ENCODE assay signal across 8 mouse cellular contexts in the genomic region with DNA sequence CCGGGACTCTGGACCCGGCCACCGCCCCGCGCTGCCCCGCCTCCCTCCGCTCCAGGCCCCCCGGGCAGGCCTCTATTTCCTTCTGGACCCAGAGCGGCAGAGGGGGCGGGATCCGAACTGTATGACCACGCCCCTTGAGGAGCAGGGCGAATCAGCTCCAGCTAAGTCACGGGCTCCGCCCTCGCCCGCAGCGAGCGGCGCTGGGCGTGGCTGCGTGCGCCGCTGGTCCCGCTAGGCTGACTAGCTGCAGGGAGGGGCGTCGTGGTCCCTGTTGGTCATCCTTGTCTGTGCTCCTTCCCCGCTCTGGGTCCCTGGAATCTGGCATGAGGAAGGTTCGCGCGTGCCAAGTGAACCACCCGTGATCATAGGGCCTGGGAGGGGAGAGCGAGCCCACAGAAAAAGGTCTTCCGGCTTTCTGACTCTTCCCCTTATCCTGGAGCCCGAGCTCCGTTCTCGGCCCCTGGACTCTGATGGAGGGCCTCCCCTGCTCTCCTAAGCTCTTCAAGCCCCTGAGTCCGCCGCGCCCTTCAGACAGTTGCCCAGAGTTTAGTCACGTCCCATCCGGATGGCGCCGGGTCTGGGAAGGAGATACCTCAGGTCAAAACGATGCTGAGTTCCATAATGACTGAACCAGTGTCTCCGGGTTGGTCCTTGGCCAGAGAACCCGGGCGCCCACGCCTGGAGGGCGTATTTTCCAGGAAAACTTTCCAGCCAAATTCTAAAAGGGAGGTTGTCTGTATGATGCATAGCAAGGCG. TPM values are rescaled to one million over a fixed set of nuclear protein-coding genes. Genes with fewer than 3 reads are reported as not detected.
DNase-seq lines count a peak whose midpoint lies in the region; ATAC-seq and TF ChIP-seq lines count a peak whose summit lies in the region.

A gene (minus strand): TSS at position 144 of the 756 bp plus-strand sequence.

- no peak for TF ChIP-seq EP300 in liver, postnatal 0 days (IDR thresholded peaks at IDR 0.05; ENCODE audit: low read depth)

- peak within 1 kb of the TSS; percentile 86 for H3K4me2 ChIP-seq in forebrain, embryonic 13.5 days
- peak within 1 kb of the TSS; percentile 66 for H3K4me2 ChIP-seq in liver, postnatal 0 days (ENCODE audit: low read depth, low read length)
- peak within 1 kb of the TSS; percentile 94 for H3K4me2 ChIP-seq in neural tube, embryonic 14.5 days (ENCODE audit: low read depth, low read length)

- H3K9ac ChIP-seq in forebrain, embryonic 13.5 days = peak within 1 kb of the TSS; percentile 90
- peak within 1 kb of the TSS; percentile 55 for H3K9ac ChIP-seq in liver, postnatal 0 days (replicated peaks)
- H3K9ac ChIP-seq in neural tube, embryonic 14.5 days (replicated peaks; ENCODE audit: low read depth, low read length) = peak within 1 kb of the TSS; percentile 66

- H3K36me3 ChIP-seq in E14TG2a.4 (ENCODE audit: insufficient read depth, low read length) = no peaks in the 10 kb centered on the region
- H3K36me3 ChIP-seq in forebrain, embryonic 13.5 days (ENCODE audit: poor library complexity, severe bottlenecking) = no peaks in the 10 kb centered on the region
- no peaks in the 10 kb centered on the region for H3K36me3 ChIP-seq in liver, postnatal 0 days (replicated peaks; ENCODE audit: insufficient read depth, low read length)
- H3K36me3 ChIP-seq in neural tube, embryonic 14.5 days (ENCODE audit: control insufficient read depth, insufficient read depth, low read length) = no peaks in the 10 kb centered on the region

- peak within 1 kb of the TSS; percentile 65 for H3K27ac ChIP-seq in forebrain, embryonic 13.5 days
- peak within 1 kb of the TSS; percentile 19 for H3K27ac ChIP-seq in liver, postnatal 0 days (ENCODE audit: low read depth)
- H3K27ac ChIP-seq in neural tube, embryonic 14.5 days (ENCODE audit: low read depth, low read length) = peak within 1 kb of the TSS; percentile 68

- H3K9me3 ChIP-seq in E14TG2a.4 (ENCODE audit: low read length) = no peaks in the 10 kb centered on the region
- H3K9me3 ChIP-seq in forebrain, embryonic 13.5 days (replicated peaks) = no peaks in the 10 kb centered on the region
- no peaks in the 10 kb centered on the region for H3K9me3 ChIP-seq in liver, postnatal 0 days (ENCODE audit: low read length)
- H3K9me3 ChIP-seq in neural tube, embryonic 14.5 days (ENCODE audit: control insufficient read depth, low read length) = no peaks in the 10 kb centered on the region

- DNase-seq in c-Kit-positive CD71-positive TER-119-positive erythroid progenitor cells, embryonic 14.5 days (ENCODE audit: low spot score) = peak; percentile 95
- DNase-seq in heart, postnatal 10 days = peak; percentile 97 to 99
- DNase-seq in large intestine, adult 2 months (ENCODE audit: low read depth, low spot score) = no peak
- DNase-seq in liver, postnatal 0 days = peak; percentile 97
- DNase-seq in testis, postnatal 10 days (ENCODE audit: low spot score) = peak; percentile 98

- WGBS in forebrain, embryonic 13.5 days = under 1% methylated on average over 47 of the region's 51 CpGs
- WGBS in large intestine, adult 2 months = under 1% methylated on average over 51 of the region's 51 CpGs
- 1% methylated on average over 48 of the region's 51 CpGs for WGBS in liver, postnatal 0 days (ENCODE audit: insufficient replicate concordance)
- under 1% methylated on average over 48 of the region's 51 CpGs for WGBS in neural tube, embryonic 14.5 days

- TF ChIP-seq CTCF in E14TG2a.4 (conservative IDR thresholded peaks at IDR 0.05; ENCODE audit: low read length) = no peak
- TF ChIP-seq CTCF in liver, postnatal 0 days (IDR thresholded peaks at IDR 0.05; ENCODE audit: low read depth) = no peak

- peak within 1 kb of the TSS; percentile 90 for H3K4me3 ChIP-seq in E14TG2a.4 (replicated peaks; ENCODE audit: low read length)
- H3K4me3 ChIP-seq in forebrain, embryonic 13.5 days = peak within 1 kb of the TSS; percentile 83
- peak within 1 kb of the TSS; percentile 89 for H3K4me3 ChIP-seq in liver, postnatal 0 days (ENCODE audit: low read depth, low read length)
- H3K4me3 ChIP-seq in neural tube, embryonic 14.5 days (ENCODE audit: low read depth, low read length) = peak within 1 kb of the TSS; percentile 86

- H3K4me1 ChIP-seq in E14TG2a.4 (replicated peaks; ENCODE audit: low read depth, low read length) = peaks cover 24% of the 10 kb centered on the region
- peaks cover 12% of the 10 kb centered on the region for H3K4me1 ChIP-seq in forebrain, embryonic 13.5 days
- peaks cover 5% of the 10 kb centered on the region for H3K4me1 ChIP-seq in liver, postnatal 0 days (ENCODE audit: insufficient read depth)
- H3K4me1 ChIP-seq in neural tube, embryonic 14.5 days (ENCODE audit: control insufficient read depth, insufficient read depth, low read length) = peaks cover 5% of the 10 kb centered on the region

- intact Hi-C loops in heart, postnatal 10 days (cut with DNase I) = loop anchor here (1.0 kb wide), 1 partner anchor 56 kb away; a partner anchor contains a TSS

- peak; percentile 99 for ATAC-seq in forebrain, embryonic 13.5 days
- ATAC-seq in liver, postnatal 0 days = peak; percentile 99
- peak; percentile 98 for ATAC-seq in neural tube, embryonic 14.5 days (ENCODE audit: low read depth)

- peaks cover 59% of the 10 kb centered on the region for H3K27me3 ChIP-seq in E14TG2a.4 (ENCODE audit: insufficient read depth, low read length)
- no peaks in the 10 kb centered on the region for H3K27me3 ChIP-seq in forebrain, embryonic 13.5 days
- H3K27me3 ChIP-seq in liver, postnatal 0 days (ENCODE audit: insufficient read depth, low read length) = no peaks in the 10 kb centered on the region
- no peaks in the 10 kb centered on the region for H3K27me3 ChIP-seq in neural tube, embryonic 14.5 days (ENCODE audit: control insufficient read depth, insufficient read depth, low read length)

RNA-seq across cellular contexts. Expression of the gene that starts here (rescaled TPM):
- polyA plus RNA-seq in forebrain, embryonic 13.5 days (2015; fragmentation: Nextera tagmentation; extraction: Ambion mirVana) = 60.3 and 62.4 TPM in 2 replicates
- 10 to 100 TPM; 31.5 to 32.1 TPM for total RNA-seq in heart, postnatal 10 days (2021)
- polyA plus RNA-seq in large intestine, adult 2 months (2012; rRNA removed) = 26.6 and 48.3 TPM in 2 replicates
- 13.0 and 13.5 TPM in 2 replicates for polyA plus RNA-seq in liver, postnatal 0 days (2015; fragmentation: Nextera tagmentation; extraction: Ambion mirVana)
- 31.3 and 40.8 TPM in 2 replicates for polyA plus RNA-seq in neural tube, embryonic 14.5 days (2014; fragmentation: Nextera tagmentation; extraction: Ambion mirVana)
